Mouse (Mus musculus) MEL (cell line): Measurements from ENCODE around the gene Rab9. TPM values are rescaled to one million over a fixed set of nuclear protein-coding genes. Genes with fewer than 3 reads are reported as not detected.

Experiments
- DNase-seq: peaks from one replicate; pipeline ENCODE4 v3.0.0; 2011; ENCODE audit warnings: low read depth, low spot score
- H3K27ac ChIP-seq: 2 replicates; pipeline ENCODE4 v1.5.1; 2012; ENCODE audit warnings: low read depth, mild to moderate bottlenecking, control low read depth, low read length, moderate library complexity; ENCODE audit not compliant: control insufficient read depth
- H3K27me3 ChIP-seq, 2 experiments: fragments of 150-350 bp in 1 of 2; sonication (generic) in 1 of 2; 2 replicates each; pipeline ENCODE4 v1.6.1; 2012; ENCODE audit warnings: low read length in 2 of 2, mild to moderate bottlenecking in 2 of 2, improper control_type of control experiment in 1 of 2, moderate library complexity in 1 of 2; ENCODE audit not compliant: insufficient read depth in 2 of 2, control insufficient read depth in 1 of 2
- H3K36me3 ChIP-seq, 2 experiments: 2 replicates each; pipeline ENCODE4 v1.6.1; 2012 to 2014; ENCODE audit warnings: low read length in 2 of 2, improper control_type of control experiment in 1 of 2, inconsistent platforms in 1 of 2, mild to moderate bottlenecking in 1 of 2; ENCODE audit not compliant: insufficient read depth in 2 of 2, control insufficient read depth in 1 of 2
- H3K4me1 ChIP-seq, 2 experiments: fragments of 150-350 bp in 1 of 2; sonication (generic) in 1 of 2; 2 replicates each; pipeline ENCODE4 v1.6.1; 2012; ENCODE audit warnings: low read length in 2 of 2, improper control_type of control experiment in 1 of 2, mild to moderate bottlenecking in 1 of 2; ENCODE audit not compliant: insufficient read depth in 2 of 2, control insufficient read depth in 1 of 2
- H3K4me3 ChIP-seq, 2 experiments: fragments of 150-350 bp in 1 of 2; sonication (generic) in 1 of 2; 2 replicates each; pipeline ENCODE4 v1.5.1; 2012; ENCODE audit warnings: low read depth in 2 of 2, low read length in 2 of 2, mild to moderate bottlenecking in 2 of 2, moderate library complexity in 2 of 2, control low read depth in 1 of 2, improper control_type of control experiment in 1 of 2; ENCODE audit not compliant: control insufficient read depth in 1 of 2, insufficient read depth in 1 of 2
- H3K79me2 ChIP-seq: 2 replicates; pipeline ENCODE4 v1.6.1; 2012; ENCODE audit warnings: mild to moderate bottlenecking, low read length, moderate library complexity; ENCODE audit not compliant: control insufficient read depth, poor library complexity, insufficient read depth
- H3K9ac ChIP-seq: 2 replicates; pipeline ENCODE4 v1.6.1; 2012; ENCODE audit warnings: low read depth, mild to moderate bottlenecking, control low read depth, low read length, moderate library complexity; ENCODE audit not compliant: control insufficient read depth, poor library complexity, severe bottlenecking
- H3K9me3 ChIP-seq: fragments of 150-350 bp; sonication (generic); replicated peaks from 2 replicates; pipeline ENCODE4 v1.6.1; 2012; ENCODE audit warnings: mild to moderate bottlenecking, low read length, improper control_type of control experiment, moderate library complexity; ENCODE audit not compliant: insufficient read depth
- BHLHE40 ChIP-seq: IDR thresholded peaks from 2 replicates; pipeline ENCODE4 v1.6.1; 2012; ENCODE audit warnings: low read depth, mild to moderate bottlenecking, inconsistent platforms, low read length, improper control_type of control experiment, borderline replicate concordance
- CHD1 ChIP-seq: IDR thresholded peaks from 2 replicates; pipeline ENCODE4 v1.6.1; 2012; ENCODE audit warnings: low read depth, mild to moderate bottlenecking, inconsistent platforms, low read length, improper control_type of control experiment
- CHD2 ChIP-seq: IDR thresholded peaks from 2 replicates; pipeline ENCODE4 v1.6.1; 2011; ENCODE audit warnings: low read length, improper control_type of control experiment
- E2F4 ChIP-seq: IDR thresholded peaks from 2 replicates; pipeline ENCODE4 v1.6.1; 2011; ENCODE audit warnings: low read depth, low read length, improper control_type of control experiment, borderline replicate concordance
- ELF1 ChIP-seq: IDR thresholded peaks from 2 replicates; pipeline ENCODE4 v1.6.1; 2014; ENCODE audit warnings: low read depth, mild to moderate bottlenecking, inconsistent platforms, low read length, improper control_type of control experiment, moderate library complexity
- EP300 ChIP-seq, 2 experiments: IDR thresholded peaks; 2 replicates each; pipeline ENCODE4 v1.6.1; 2011; ENCODE audit warnings: improper control_type of control experiment in 2 of 2, low read length in 2 of 2, low read depth in 1 of 2, mild to moderate bottlenecking in 1 of 2
- ETS1 ChIP-seq: IDR thresholded peaks from 2 replicates; pipeline ENCODE4 v1.6.1; 2012; ENCODE audit warnings: low read depth, mild to moderate bottlenecking, inconsistent platforms, low read length, improper control_type of control experiment, moderate library complexity
- GABPA ChIP-seq: IDR thresholded peaks from 2 replicates; pipeline ENCODE4 v1.6.1; 2012; ENCODE audit warnings: low read depth, mild to moderate bottlenecking, inconsistent platforms, low read length, improper control_type of control experiment, moderate library complexity
- JUND ChIP-seq: IDR thresholded peaks from 2 replicates; pipeline ENCODE4 v1.6.1; 2011; ENCODE audit warnings: low read depth, mild to moderate bottlenecking, improper control_type of control experiment, low read length
- MAX ChIP-seq: IDR thresholded peaks from 2 replicates; pipeline ENCODE4 v1.6.1; 2011; ENCODE audit warnings: low read length, improper control_type of control experiment
- NELFE ChIP-seq: IDR thresholded peaks from 2 replicates; pipeline ENCODE4 v1.6.1; 2011; ENCODE audit warnings: low read depth, low read length, improper control_type of control experiment
- POLR2AphosphoS2 ChIP-seq: IDR thresholded peaks from 2 replicates; pipeline ENCODE4 v1.6.1; 2011; ENCODE audit warnings: low read length, improper control_type of control experiment
- POLR2AphosphoS5 ChIP-seq: IDR thresholded peaks from 2 replicates; pipeline ENCODE4 v1.6.1; 2012; ENCODE audit warnings: low read depth, borderline replicate concordance, mild to moderate bottlenecking, inconsistent platforms, low read length, moderate library complexity, mixed read lengths
- SIN3A ChIP-seq: IDR thresholded peaks from 2 replicates; pipeline ENCODE4 v1.6.1; 2012; ENCODE audit warnings: low read length, improper control_type of control experiment, inconsistent platforms
- SMC3 ChIP-seq: IDR thresholded peaks from 2 replicates; pipeline ENCODE4 v1.6.1; 2011; ENCODE audit warnings: low read depth, low read length, improper control_type of control experiment
- USF1 ChIP-seq: IDR thresholded peaks from 2 replicates; pipeline ENCODE4 v1.6.1; 2014; ENCODE audit warnings: low read depth, mild to moderate bottlenecking, inconsistent platforms, low read length, improper control_type of control experiment, moderate library complexity
- ZC3H11A ChIP-seq: IDR thresholded peaks from 2 replicates; pipeline ENCODE4 v1.6.1; 2012; ENCODE audit warnings: low read depth, mild to moderate bottlenecking, inconsistent platforms, low read length, improper control_type of control experiment
- ZKSCAN1 ChIP-seq: IDR thresholded peaks from 2 replicates; pipeline ENCODE4 v1.6.1; 2012; ENCODE audit warnings: low read depth, mild to moderate bottlenecking, inconsistent platforms, low read length, improper control_type of control experiment, moderate library complexity
- polyA plus RNA-seq, 2 experiments: library from polyadenylated mRNA; stranded (reverse) in 1 of 2; unstranded in 1 of 2; fragments of >175 nt in 1 of 2; fragments of >200 nt in 1 of 2; gene quantifications; 2 replicates each; pipeline versions ENCODE4 v1.2.1 to v1.2.4; 2012; ENCODE audit warnings: low replicate concordance in 2 of 2, low read depth in 1 of 2; ENCODE audit not compliant: insufficient read length in 2 of 2, insufficient read depth in 1 of 2, missing spikeins in 1 of 2
- total RNA-seq: library from RNA; depleted of rRNA; stranded (reverse); fragments of 300-350 nt; gene quantifications from 2 replicates; pipeline ENCODE4 v1.2.3, GENCODE M21; 2012

Gene Rab9
- total and polyA plus RNA-seq, 3 experiments, result 32.3 to 136 (median 50.0) TPM

DNA sequence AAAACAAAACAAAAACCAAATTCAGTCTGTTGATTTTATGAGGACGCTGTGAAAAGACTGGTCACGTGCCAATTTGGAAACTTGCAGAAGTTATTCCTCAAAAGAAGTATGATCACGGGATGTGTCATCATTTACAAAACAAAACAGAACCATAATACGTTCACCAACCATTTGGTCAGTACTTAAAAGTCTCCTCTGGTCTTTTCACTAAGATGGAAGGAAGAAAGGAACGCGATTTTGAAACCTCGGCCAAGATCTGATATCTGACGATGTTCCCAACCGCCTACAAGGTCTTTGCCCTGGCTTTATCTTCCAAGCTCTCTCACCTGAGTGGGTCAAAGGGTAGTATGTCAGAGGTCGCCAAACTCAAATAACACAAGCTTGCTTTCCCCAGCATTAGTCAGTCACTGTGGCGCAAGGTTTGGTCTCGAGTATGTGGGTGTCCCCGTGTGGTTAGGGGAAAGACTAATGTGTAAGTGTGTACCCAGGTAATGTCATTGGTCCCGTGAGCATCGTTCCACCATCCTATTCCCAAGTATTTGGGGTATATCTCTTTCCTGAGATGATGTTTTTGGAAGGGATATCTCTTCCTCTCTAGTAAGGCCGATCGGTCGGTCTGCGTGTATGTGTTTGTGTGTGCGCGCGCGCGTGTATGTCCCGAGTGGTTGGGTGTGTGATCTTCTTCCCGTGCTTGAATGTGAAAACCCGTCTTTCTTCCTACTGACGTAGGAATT, 869 bp downstream of the Rab9 start (continued):
- 0 out of 2 replicates have a peak, but pooled peaks have one; percentile 32 for TF ChIP-seq SIN3A
- peak; percentile 89 for TF ChIP-seq BHLHE40
- TF ChIP-seq EP300 (IDR thresholded peaks at IDR 0.05; ENCODE audit: low read depth in 1 of 2, low read length in 2 of 2), result no peak

DNA sequence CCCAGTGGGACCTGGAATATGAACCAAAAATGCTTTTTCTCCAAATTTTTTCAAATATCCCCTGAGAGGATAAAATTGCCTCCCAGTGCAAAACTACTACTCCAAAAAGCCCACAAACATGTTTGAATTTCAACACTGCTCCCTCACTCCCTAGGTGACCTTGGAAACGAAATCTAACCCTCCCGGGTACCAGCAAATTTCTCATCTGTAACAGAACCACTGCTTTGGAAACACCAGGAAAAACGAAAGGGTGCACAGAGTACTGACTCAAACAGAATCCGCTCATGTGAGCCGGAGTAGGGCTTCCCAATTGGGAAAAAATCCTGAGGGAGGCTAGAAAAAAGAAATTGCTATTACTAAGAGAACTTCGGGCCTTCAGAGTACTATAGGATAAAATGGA, 2.3 kb downstream of the Rab9 start:
- Histone ChIP-seq H3K9ac (no peak overlapping the region), H3K4me3 (no peak overlapping the region), H3K4me1 (peaks cover 3 to 6% of the 10 kb centered on the region in 2 experiments; a peak in 3 of 4 replicates)

DNA sequence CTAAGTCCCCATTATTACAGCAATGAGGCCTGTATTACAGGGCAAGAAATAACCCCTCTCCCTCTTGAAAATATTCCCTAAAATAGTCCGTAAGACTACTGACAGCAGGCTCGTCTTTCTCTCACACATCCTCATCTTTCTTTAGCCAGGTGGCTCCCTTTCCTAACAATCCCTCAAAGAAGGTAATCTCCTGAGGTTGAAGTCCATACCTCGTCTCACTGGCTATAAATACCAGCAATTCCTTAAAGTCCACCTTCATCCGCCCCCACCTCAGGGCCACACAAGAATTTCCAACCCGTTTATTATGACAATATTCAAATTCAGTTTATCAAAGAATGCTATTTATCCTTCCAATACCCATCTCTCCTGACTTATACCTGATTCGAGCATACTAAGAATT, 7.1 kb downstream of the Rab9 start:
- H3K36me3 ChIP-seq, result peaks cover 7 to 11% of the 10 kb centered on the region in 2 experiments
- no peaks in the 10 kb centered on the region for H3K9me3 ChIP-seq
- TF ChIP-seq GABPA, result no peak
- no peak for TF ChIP-seq ZC3H11A
- TF ChIP-seq POLR2AphosphoS2, result no peak
- TF ChIP-seq JUND, result no peak
- TF ChIP-seq SMC3, result no peak
- H3K79me2 ChIP-seq, result peaks cover 24% of the 10 kb centered on the region
- no peak overlapping the region for H3K9ac ChIP-seq
- H3K4me3 ChIP-seq, result no peak overlapping the region
- H3K27me3 ChIP-seq, result no peaks in the 10 kb centered on the region
- no peak for DNase-seq
- H3K27ac ChIP-seq, result no peak overlapping the region
- H3K4me1 ChIP-seq, result 0 out of 4 replicates have a peak, but pooled peaks cover 0 to 3% of the 10 kb centered on the region in 2 experiments

More for the DNA sequence above, 2.3 kb downstream of the Rab9 start:
- TF ChIP-seq CHD2, result no peak
- no peak for TF ChIP-seq ETS1
- no peak for TF ChIP-seq MAX
- TF ChIP-seq SIN3A, result no peak
- no peak for TF ChIP-seq CHD1
- TF ChIP-seq USF1, result no peak
- no peak for TF ChIP-seq E2F4
- no peak for TF ChIP-seq ELF1
- TF ChIP-seq ZKSCAN1, result no peak
- no peak for TF ChIP-seq NELFE
- TF ChIP-seq POLR2AphosphoS5, result no peak
- no peak for TF ChIP-seq GABPA
- peaks cover 35% of the 10 kb centered on the region for H3K79me2 ChIP-seq
- H3K27me3 ChIP-seq, result no peaks in the 10 kb centered on the region
- H3K36me3 ChIP-seq, result peaks cover 3 to 15% of the 10 kb centered on the region in 2 experiments; a peak in 3 of 4 replicates
- H3K9me3 ChIP-seq, result no peaks in the 10 kb centered on the region
- DNase-seq, result no peak
- no peak overlapping the region for H3K27ac ChIP-seq
